ENCODE assay signal across 10 mouse cellular contexts in genomic region chr5:43990316-43990715, GRCm38 (mm10). TPM values are rescaled to one million over a fixed set of nuclear protein-coding genes. Genes with fewer than 3 reads are reported as not detected.
DNase-seq lines count a peak whose midpoint lies in the region; TF ChIP-seq lines count a peak whose summit lies in the region.
"Had no signal": no experiment of that assay in that cellular context is flagged by ENCODE, and none has a peak within 500 bp of the region (broad histone marks: within the 10 kb centered on the region; RNA-seq: fewer than 3 reads in every experiment).

No protein-coding gene starts in this region.

- no peaks in the 10 kb centered on the region for H3K79me2 ChIP-seq in MEL (ENCODE audit: control insufficient read depth, insufficient read depth, low read length, poor library complexity)

- no peak overlapping the region for H3K4me3 ChIP-seq in MEL (ENCODE audit: control insufficient read depth in 1 of 2, insufficient read depth in 1 of 2, low read depth in 2 of 2, low read length in 2 of 2)
- no peak overlapping the region for H3K4me3 ChIP-seq in cerebellum, adult 2 months (replicated peaks; ENCODE audit: insufficient read depth, low read depth, low read length)
- H3K4me3 ChIP-seq: embryonic facial prominence, embryonic 15.5 days; liver, embryonic 13.5 days had no signal

- TF ChIP-seq EP300 in MEL (IDR thresholded peaks at IDR 0.05; ENCODE audit: low read depth in 1 of 2, low read length in 2 of 2): no peak

- WGBS in cerebellum, adult 2 months: 60% methylated on average over 6 of the region's 6 CpGs

- TF ChIP-seq RAD21 in MEL (IDR thresholded peaks at IDR 0.05; ENCODE audit: low read depth, low read length): peak; percentile 12

- H3K4me1 ChIP-seq in MEL (ENCODE audit: control insufficient read depth in 1 of 2, insufficient read depth in 2 of 2, low read length in 2 of 2): no peaks in the 10 kb centered on the region
- no peaks in the 10 kb centered on the region for H3K4me1 ChIP-seq in cerebellum, adult 2 months (ENCODE audit: control insufficient read depth, insufficient read depth, low read length)
- H3K4me1 ChIP-seq: embryonic facial prominence, embryonic 15.5 days; liver, embryonic 13.5 days had no signal

- no peaks in the 10 kb centered on the region for H3K36me3 ChIP-seq in MEL (ENCODE audit: control insufficient read depth in 1 of 2, insufficient read depth in 2 of 2, low read length in 2 of 2)
- H3K36me3 ChIP-seq: embryonic facial prominence, embryonic 15.5 days; liver, embryonic 13.5 days had no signal

- H3K27ac ChIP-seq in MEL (ENCODE audit: control insufficient read depth, low read depth, low read length): no peak overlapping the region
- H3K27ac ChIP-seq in cerebellum, adult 2 months (ENCODE audit: insufficient read depth, low read length): no peak overlapping the region
- H3K27ac ChIP-seq: embryonic facial prominence, embryonic 15.5 days; liver, embryonic 13.5 days had no signal

- no peak for TF ChIP-seq POLR2A in MEL (IDR thresholded peaks at IDR 0.05; ENCODE audit: control insufficient read depth in 1 of 2, insufficient read depth in 1 of 2, low read depth in 1 of 2, low read length in 2 of 2, poor library complexity in 1 of 2)
- no peak for TF ChIP-seq POLR2A in cerebellum, adult 2 months (IDR thresholded peaks at IDR 0.05; ENCODE audit: borderline replicate concordance, insufficient read depth, low read length)

- peak in 2 of 3 experiments; percentile 25 to 47; a peak in 2 of 6 replicates for TF ChIP-seq CTCF in MEL (IDR thresholded peaks at IDR 0.05 in 2 of 3, conservative IDR thresholded peaks at IDR 0.05 in 1 of 3; ENCODE audit: control insufficient read depth in 1 of 3, insufficient read depth in 1 of 3, low read depth in 2 of 3, low read length in 3 of 3, poor library complexity in 1 of 3, severe bottlenecking in 1 of 3)
- TF ChIP-seq CTCF in cerebellum, adult 2 months (IDR thresholded peaks at IDR 0.05; ENCODE audit: borderline replicate concordance, insufficient read depth, low read depth, low read length): peak; percentile 58

- H3K27me3 ChIP-seq in MEL (ENCODE audit: control insufficient read depth in 1 of 2, insufficient read depth in 2 of 2, low read length in 2 of 2): no peaks in the 10 kb centered on the region
- no peaks in the 10 kb centered on the region for H3K27me3 ChIP-seq in cerebellum, adult 2 months (ENCODE audit: control insufficient read depth, insufficient read depth, low read length)
- H3K27me3 ChIP-seq: embryonic facial prominence, embryonic 15.5 days; liver, embryonic 13.5 days had no signal

- intact Hi-C loops in gastrocnemius, postnatal 36 days (cut with DNase I): no loop called here
- intact Hi-C loops in left cerebral cortex, postnatal 4 days (cut with DNase I): no loop called here

- peak; percentile 52 for DNase-seq in layer of hippocampus, adult 11-12 months (ENCODE audit: low spot score)
- no peak for DNase-seq in layer of hippocampus, adult 9-10 months (ENCODE audit: low spot score)
- DNase-seq in MEL (ENCODE audit: low read depth, low spot score): no peak
- peak; percentile 32 to 48 for DNase-seq in cerebellum, adult 2 months
- peak; percentile 38 to 41 for DNase-seq in gastrocnemius, postnatal 36 days
- peak; percentile 51 for DNase-seq in left cerebral cortex, postnatal 4 days
- peak; percentile 17 for DNase-seq in ovary, postnatal 10 days (ENCODE audit: low spot score)
- DNase-seq in urinary bladder, postnatal 25 days (ENCODE audit: low spot score): peak; percentile 67
- DNase-seq: liver, embryonic 13.5 days had no signal

- no peaks in the 10 kb centered on the region for H3K9me3 ChIP-seq in MEL (replicated peaks; ENCODE audit: insufficient read depth, low read length)
- H3K9me3 ChIP-seq: embryonic facial prominence, embryonic 15.5 days; liver, embryonic 13.5 days had no signal

- H3K9ac ChIP-seq in MEL (ENCODE audit: control insufficient read depth, low read depth, low read length, poor library complexity, severe bottlenecking): no peak overlapping the region
- H3K9ac ChIP-seq: embryonic facial prominence, embryonic 15.5 days; liver, embryonic 13.5 days had no signal

TF ChIP-seq in MEL, 35 proteins besides CTCF, POLR2A, EP300 and RAD21:
- TF ChIP-seq TBP (IDR thresholded peaks at IDR 0.05; ENCODE audit: low read depth, low read length) (no peak), SMC3 (IDR thresholded peaks at IDR 0.05; ENCODE audit: low read depth, low read length) (peak; percentile 48)

RNA-seq across cellular contexts. Expression of gene Fgfbp1, which starts 8.7 kb away (rescaled TPM):
- total RNA-seq in MEL (2012; rRNA removed): not detected in 2 replicates
- polyA plus RNA-seq in MEL (2012; ENCODE audit: insufficient read depth in 1 of 2, insufficient read length in 2 of 2, low read depth in 1 of 2, low replicate concordance in 2 of 2, missing spikeins in 1 of 2): not detected
- 0.67 and 2.0 TPM in 2 replicates for polyA plus RNA-seq in cerebellum, adult 2 months (2012; rRNA removed)
- total RNA-seq in gastrocnemius, postnatal 36 days (2021): 1 to 10 TPM; 3.7 to 6.3 TPM
- 1 to 10 TPM; 3.8 to 4.3 TPM for total RNA-seq in left cerebral cortex, postnatal 4 days (2021)

Comparison
In these comparisons a context has a peak if more than half of its experiments do, and no peak if none do; other contexts are left out.
1. DNase-seq: peak in layer of hippocampus, adult 11-12 months (single experiment), cerebellum, adult 2 months (2 of 2), gastrocnemius, postnatal 36 days (2 of 2), left cerebral cortex, postnatal 4 days (single experiment), ovary, postnatal 10 days (single experiment) and urinary bladder, postnatal 25 days (single experiment); none in layer of hippocampus, adult 9-10 months (single experiment) and MEL (single experiment).